Mouse (Mus musculus): ENCODE data around the gene Rere.

DNA sequence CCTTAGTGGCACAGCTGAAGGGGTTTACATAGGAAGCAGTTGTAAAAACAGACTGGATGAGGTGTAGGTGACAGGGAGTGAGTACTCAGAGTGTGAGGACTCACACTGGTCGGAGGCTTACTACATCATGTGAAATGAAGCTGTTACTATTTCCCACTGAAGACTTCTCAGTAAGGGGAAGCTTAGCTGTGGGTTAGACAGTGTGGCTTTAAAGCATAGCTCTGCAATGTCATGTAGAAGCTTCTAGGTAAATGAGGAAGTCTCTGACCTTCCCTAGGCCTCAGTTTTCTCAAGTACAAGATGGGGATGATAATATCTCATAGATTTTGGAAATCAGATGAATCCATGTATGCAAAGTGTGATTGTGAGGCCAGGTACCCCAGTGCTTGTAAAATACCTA lies 35.1 kb downstream of the Rere start:
- TF ChIP-seq POLR2A (IDR thresholded peaks at IDR 0.05; ENCODE audit: borderline replicate concordance, extremely low read depth, low read depth, low read length) (no peak), CTCF (IDR thresholded peaks at IDR 0.05; ENCODE audit: insufficient read depth, low read length) (no peak)
